Mouse (Mus musculus): ENCODE data around the gene Tfap2e. TPM values are rescaled to one million over a fixed set of nuclear protein-coding genes. Genes with fewer than 3 reads are reported as not detected.

The Tfap2e gene
- polyA plus RNA-seq, 1 experiment from 2014 or later, result 1.8 TPM

GRCm38 (mm10) chr4:126759435-126759834 lies 23.4 kb upstream of the Tfap2e start:
- peaks cover 8% of the 10 kb centered on the region for H3K4me1 ChIP-seq (replicated peaks)
- 88% methylated on average over 2 of the region's 2 CpGs for WGBS
- H3K27me3 ChIP-seq (ENCODE audit: insufficient read depth, poor library complexity, severe bottlenecking), result no peaks in the 10 kb centered on the region
- H3K27ac ChIP-seq, result no peak overlapping the region
- H3K4me3 ChIP-seq, result no peak overlapping the region
- DNase-seq (ENCODE audit: low spot score), result no peak
- H3K36me3 ChIP-seq, result peaks cover 56% of the 10 kb centered on the region
- H3K9me3 ChIP-seq, result no peaks in the 10 kb centered on the region

GRCm38 (mm10) chr4:126758299-126758698 lies 22.3 kb upstream of the Tfap2e start:
- 87% methylated on average over 5 of the region's 5 CpGs for WGBS

GRCm38 (mm10) chr4:126756766-126757165 lies 20.7 kb upstream of the Tfap2e start:
- peaks cover 20% of the 10 kb centered on the region for H3K4me1 ChIP-seq (replicated peaks)
- no peak overlapping the region for H3K4me3 ChIP-seq
- no peak overlapping the region for H3K27ac ChIP-seq
- H3K9me3 ChIP-seq, result no peaks in the 10 kb centered on the region
- peaks cover 42% of the 10 kb centered on the region for H3K36me3 ChIP-seq
- 92% methylated on average over 4 of the region's 4 CpGs for WGBS
- H3K27me3 ChIP-seq (ENCODE audit: insufficient read depth, poor library complexity, severe bottlenecking), result no peaks in the 10 kb centered on the region
- no peak for DNase-seq (ENCODE audit: low spot score)

More at GRCm38 (mm10) chr4:126758299-126758698, 22.3 kb upstream of the Tfap2e start:
- peaks cover 11% of the 10 kb centered on the region for H3K4me1 ChIP-seq (replicated peaks)
- no peaks in the 10 kb centered on the region for H3K9me3 ChIP-seq
- H3K27ac ChIP-seq, result no peak overlapping the region
- no peak for DNase-seq (ENCODE audit: low spot score)
- H3K36me3 ChIP-seq, result peaks cover 52% of the 10 kb centered on the region
- no peaks in the 10 kb centered on the region for H3K27me3 ChIP-seq (ENCODE audit: insufficient read depth, poor library complexity, severe bottlenecking)
- no peak overlapping the region for H3K4me3 ChIP-seq

- no peaks in the 10 kb centered on the region for H3K9me3 ChIP-seq
- peaks cover 38% of the 10 kb centered on the region for H3K36me3 ChIP-seq
- peaks cover 36% of the 10 kb centered on the region for H3K4me1 ChIP-seq (replicated peaks)
- DNase-seq (ENCODE audit: low spot score), result no peak
- H3K27ac ChIP-seq, result no peak overlapping the region
- peak overlapping the region; percentile 76 for H3K4me3 ChIP-seq
- no peaks in the 10 kb centered on the region for H3K27me3 ChIP-seq (ENCODE audit: insufficient read depth, poor library complexity, severe bottlenecking)
- WGBS, result 60% methylated on average over 12 of the region's 12 CpGs
These were observed 18.8 kb upstream of the Tfap2e start for GRCm38 (mm10) chr4:126754736-126755374.

- H3K4me3 ChIP-seq, result peak overlapping the region; percentile 76
- peaks cover 38% of the 10 kb centered on the region for H3K36me3 ChIP-seq
- H3K27ac ChIP-seq, result peak overlapping the region; percentile 98
- no peaks in the 10 kb centered on the region for H3K27me3 ChIP-seq (ENCODE audit: insufficient read depth, poor library complexity, severe bottlenecking)
- WGBS, result under 1% methylated on average over 12 of the region's 12 CpGs
- H3K4me1 ChIP-seq (replicated peaks), result peaks cover 42% of the 10 kb centered on the region
- no peak for DNase-seq (ENCODE audit: low spot score)
- no peaks in the 10 kb centered on the region for H3K9me3 ChIP-seq
These were observed 18.2 kb upstream of the Tfap2e start for GRCm38 (mm10) chr4:126754231-126754611.

- H3K27ac ChIP-seq, result peak within 1 kb of the TSS; percentile 98
- peaks cover 49% of the 10 kb centered on the region for H3K4me1 ChIP-seq (replicated peaks)
- no peaks in the 10 kb centered on the region for H3K9me3 ChIP-seq
- peak; percentile 99 for DNase-seq (ENCODE audit: low spot score)
- peaks cover 44% of the 10 kb centered on the region for H3K36me3 ChIP-seq
- WGBS, result under 1% methylated on average over 71 of the region's 71 CpGs
- H3K27me3 ChIP-seq (ENCODE audit: insufficient read depth, poor library complexity, severe bottlenecking), result no peaks in the 10 kb centered on the region
- peak within 1 kb of the TSS; percentile 76 for H3K4me3 ChIP-seq
These were observed 17.5 kb upstream of the Tfap2e start, which contains the start of the genes Ncdn and AU040320 for GRCm38 (mm10) chr4:126753268-126754230. Gene Ncdn, minus strand, starts transcription at chr4:126753438. Gene AU040320, plus strand, starts transcription at chr4:126753544.

- Histone ChIP-seq H3K27me3 (ENCODE audit: insufficient read depth, poor library complexity, severe bottlenecking) (no peaks in the 10 kb centered on the region), H3K9me3 (no peaks in the 10 kb centered on the region), H3K36me3 (peaks cover 44% of the 10 kb centered on the region), H3K4me1 (replicated peaks) (peaks cover 52% of the 10 kb centered on the region), H3K27ac (peak overlapping the region; percentile 98), H3K4me3 (peak overlapping the region; percentile 76)
- DNase-seq (ENCODE audit: low spot score), result peak; percentile 62
- under 1% methylated on average over 23 of the region's 23 CpGs for WGBS
These were observed 16.6 kb upstream of the Tfap2e start for GRCm38 (mm10) chr4:126752608-126753141.

GRCm38 (mm10) chr4:126752024-126752607 lies 16.1 kb upstream of the Tfap2e start:
- 7% methylated on average over 13 of the region's 13 CpGs for WGBS

GRCm38 (mm10) chr4:126751556-126752023 lies 15.6 kb upstream of the Tfap2e start:
- 56% methylated on average over 10 of the region's 10 CpGs for WGBS
- Histone ChIP-seq H3K4me3 (peak overlapping the region; percentile 76), H3K36me3 (peaks cover 44% of the 10 kb centered on the region), H3K4me1 (replicated peaks) (peaks cover 52% of the 10 kb centered on the region), H3K27ac (peak overlapping the region; percentile 98; the same call in 1 of the 2 replicates), H3K9me3 (no peaks in the 10 kb centered on the region), H3K27me3 (ENCODE audit: insufficient read depth, poor library complexity, severe bottlenecking) (no peaks in the 10 kb centered on the region)
- no peak for DNase-seq (ENCODE audit: low spot score)

More at GRCm38 (mm10) chr4:126752024-126752607, 16.1 kb upstream of the Tfap2e start:
- Histone ChIP-seq H3K27me3 (ENCODE audit: insufficient read depth, poor library complexity, severe bottlenecking) (no peaks in the 10 kb centered on the region), H3K4me3 (peak overlapping the region; percentile 76), H3K27ac (peak overlapping the region; percentile 98), H3K9me3 (no peaks in the 10 kb centered on the region), H3K36me3 (peaks cover 44% of the 10 kb centered on the region), H3K4me1 (replicated peaks) (peaks cover 52% of the 10 kb centered on the region)
- DNase-seq (ENCODE audit: low spot score), result no peak

GRCm38 (mm10) chr4:126750863-126751555 lies 15.0 kb upstream of the Tfap2e start:
- no peak for DNase-seq (ENCODE audit: low spot score)
- Histone ChIP-seq H3K27me3 (ENCODE audit: insufficient read depth, poor library complexity, severe bottlenecking) (0 out of 2 replicates have a peak, but pooled peaks cover under 1% of the 10 kb centered on the region), H3K9me3 (no peaks in the 10 kb centered on the region), H3K36me3 (peaks cover 50% of the 10 kb centered on the region), H3K27ac (no peak overlapping the region), H3K4me3 (peak overlapping the region; percentile 76; the same call in 1 of the 2 replicates), H3K4me1 (replicated peaks) (peaks cover 52% of the 10 kb centered on the region)
- 80% methylated on average over 8 of the region's 8 CpGs for WGBS

GRCm38 (mm10) chr4:126750046-126750683 lies 14.1 kb upstream of the Tfap2e start:
- no peaks in the 10 kb centered on the region for H3K9me3 ChIP-seq
- no peak overlapping the region for H3K4me3 ChIP-seq
- H3K36me3 ChIP-seq, result peaks cover 58% of the 10 kb centered on the region
- 92% methylated on average over 26 of the region's 26 CpGs for WGBS
- peaks cover 51% of the 10 kb centered on the region for H3K4me1 ChIP-seq (replicated peaks)
- H3K27me3 ChIP-seq (ENCODE audit: insufficient read depth, poor library complexity, severe bottlenecking), result peaks cover 5% of the 10 kb centered on the region; the same call in 1 of the 2 replicates
- H3K27ac ChIP-seq, result no peak overlapping the region
- DNase-seq (ENCODE audit: low spot score), result no peak

All from hindbrain, embryonic 10.5 days (tissue).